Mouse (Mus musculus): ENCODE measurements at regions not wholly inside any gene's neighbourhood (a gene's known extent, or its start where the extent isn't known, plus 50 kb on each side); places are given as distances from the start of the nearest gene placed in this dataset.
"Not testable (repeated sequence)": the region's sequence is repeated elsewhere in the genome, so short reads cannot be mapped to it uniquely, and the experiment has no call there.

- no peak for DNase-seq (ENCODE audit: low read depth, low spot score)
These were observed 116.1 kb upstream of the Pfn2 start for GRCm38 (mm10) chr3:57963965-57964364.

- DNase-seq (ENCODE audit: low read depth, low spot score), result not testable (repeated sequence)
These were observed 122.7 kb upstream of the Pfn2 start for GRCm38 (mm10) chr3:57970614-57971013.

GRCm38 (mm10) chr3:57972469-57973245 lies 124.8 kb upstream of the Pfn2 start:
- DNase-seq (ENCODE audit: low read depth, low spot score), result no peak

GRCm38 (mm10) chr3:57973546-57973945 lies 125.7 kb upstream of the Pfn2 start:
- no peak for DNase-seq (ENCODE audit: low read depth, low spot score)

DNA sequence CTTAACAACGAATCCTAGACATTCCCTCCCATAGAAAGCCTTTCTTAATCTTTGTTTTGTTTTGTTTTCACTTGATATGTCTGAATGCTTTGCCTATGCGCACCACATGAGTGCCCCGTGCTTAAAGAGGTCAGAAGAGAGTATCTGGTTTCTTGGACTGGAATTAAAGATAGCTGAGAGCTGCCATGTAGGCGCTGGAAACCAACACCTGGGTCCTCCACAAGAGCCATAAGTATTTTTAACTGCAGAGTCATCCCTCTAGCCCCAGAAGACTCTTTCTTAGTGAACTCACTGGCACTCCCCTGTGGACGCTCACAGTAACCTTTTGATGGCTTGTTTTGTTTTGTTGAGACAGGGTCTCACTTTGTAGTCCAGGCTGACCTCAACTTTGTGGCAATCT lies 127.5 kb upstream of the Pfn2 start:
- no peak for DNase-seq (ENCODE audit: low read depth, low spot score)

GRCm38 (mm10) chr3:57976640-57977229 lies 128.9 kb upstream of the Pfn2 start:
- no peak for DNase-seq (ENCODE audit: low read depth, low spot score)

- DNase-seq (ENCODE audit: low read depth, low spot score), result no peak
These were observed 140.3 kb upstream of the Pfn2 start for GRCm38 (mm10) chr3:57988175-57988574.

DNA sequence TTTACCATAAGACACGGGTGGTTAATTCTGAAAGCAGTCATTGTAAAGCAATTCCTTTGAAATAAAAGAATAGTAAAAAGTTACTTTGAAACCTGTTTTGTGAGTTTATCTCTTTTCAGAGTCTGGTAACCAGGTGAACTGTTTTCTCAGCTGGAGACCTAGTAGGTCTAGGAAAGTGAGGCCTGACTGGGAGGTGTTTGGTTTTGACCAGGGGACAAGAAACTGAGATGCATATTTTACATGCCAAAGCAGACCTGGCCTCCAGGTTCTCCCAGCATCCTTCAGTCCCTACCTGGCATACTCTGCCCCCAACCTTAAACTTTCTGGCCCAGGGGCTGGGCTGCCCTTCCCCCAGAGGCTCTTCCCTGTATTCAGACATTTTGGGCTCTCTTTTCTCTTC lies 142.9 kb upstream of the Pfn2 start:
- no peak for DNase-seq (ENCODE audit: low read depth, low spot score)

- no peak for DNase-seq (ENCODE audit: low read depth, low spot score)
These were observed 150.5 kb upstream of the Pfn2 start for GRCm38 (mm10) chr3:57998121-57999102.

DNA sequence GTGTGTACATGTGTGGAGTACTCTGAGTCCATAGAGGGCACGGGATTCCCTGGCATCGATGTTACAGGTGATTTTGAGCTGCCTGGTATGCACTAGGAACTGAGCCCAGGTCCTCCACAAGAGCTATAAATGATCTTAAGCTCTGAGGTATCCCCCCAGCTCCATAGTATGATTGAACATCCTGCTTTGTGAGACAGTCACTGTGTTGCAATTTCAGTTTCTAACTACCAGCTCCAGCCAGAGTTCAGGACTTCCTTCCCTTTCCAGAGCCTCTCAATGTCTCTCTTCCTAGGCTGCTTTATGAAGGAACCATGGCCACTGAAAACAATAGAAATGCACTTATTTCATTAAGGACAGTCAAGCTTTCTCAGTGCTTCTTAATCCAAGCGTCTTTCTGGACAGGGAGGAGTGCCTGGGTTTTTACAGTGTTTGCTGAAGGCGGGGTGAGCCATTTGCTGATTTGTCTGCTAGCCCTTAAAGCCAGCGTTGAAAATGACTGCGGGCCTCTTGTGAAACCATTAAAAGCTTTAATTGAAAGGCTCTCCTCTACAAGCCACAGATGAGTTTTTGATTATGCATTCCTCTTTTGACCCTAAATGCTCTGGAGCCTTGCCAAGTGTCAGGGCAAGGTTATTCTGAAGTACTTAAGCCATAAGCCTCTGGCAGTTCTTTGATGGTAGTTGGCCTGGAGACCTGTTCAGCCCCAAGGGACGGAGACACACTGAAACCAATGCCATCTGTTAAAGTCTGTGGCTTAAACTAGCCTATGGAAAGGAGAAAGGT lies 155.1 kb upstream of the Pfn2 start:
- peak; percentile 74 for DNase-seq (ENCODE audit: low read depth, low spot score)

DNA sequence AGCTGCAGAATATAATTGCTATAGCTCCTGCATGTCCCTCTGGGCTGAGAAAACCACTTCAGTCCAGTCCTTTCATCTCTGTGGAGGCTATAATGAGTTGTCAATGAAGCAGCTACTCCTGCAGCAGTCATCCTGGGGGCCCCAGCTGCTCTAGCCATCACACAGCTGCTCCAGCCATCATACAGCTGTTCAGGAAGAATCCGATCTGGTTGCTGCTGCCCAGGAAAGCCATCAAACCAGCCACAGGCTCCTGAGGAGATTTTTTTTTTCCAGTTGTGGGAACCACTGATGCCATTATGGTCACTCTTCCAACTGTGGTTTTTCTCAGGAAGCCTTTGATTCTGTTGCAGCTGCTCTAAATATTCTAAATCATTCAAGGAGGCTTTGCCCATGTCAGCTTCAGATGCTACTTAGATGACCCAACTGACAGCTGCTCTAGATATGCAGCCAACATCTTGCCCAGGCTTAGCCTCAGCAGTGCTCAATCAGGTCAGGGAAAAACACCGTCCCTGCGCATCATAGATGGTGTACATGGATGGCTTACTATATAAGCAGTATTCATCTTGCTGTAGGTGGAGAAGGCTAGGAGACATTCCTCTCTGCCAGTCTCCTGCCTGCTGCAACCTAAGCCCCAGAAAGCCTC lies 177.0 kb upstream of the Pfn2 start:
- DNase-seq (ENCODE audit: low read depth, low spot score), result peak; percentile 35

DNA sequence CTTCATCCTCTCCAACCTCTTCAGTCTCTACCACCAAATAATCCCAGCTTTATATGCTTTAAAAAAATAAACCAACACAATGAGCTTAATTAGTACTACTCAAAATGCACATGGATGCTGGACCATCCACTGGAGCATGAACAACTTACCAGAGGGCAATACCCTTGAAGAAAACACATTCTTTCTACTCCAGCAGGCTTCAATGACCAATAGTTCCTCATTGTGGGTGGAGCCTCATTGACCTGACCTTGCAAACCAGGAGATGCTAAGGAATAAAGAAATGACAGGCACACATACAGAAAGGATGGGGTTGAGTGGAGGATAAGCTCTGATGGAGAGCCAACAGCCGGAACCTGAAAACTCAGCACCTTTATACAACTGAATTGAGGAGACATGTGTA lies 201.7 kb upstream of the Pfn2 start:
- DNase-seq (ENCODE audit: low read depth, low spot score), result no peak

GRCm38 (mm10) chr3:58054726-58055125 lies 206.8 kb upstream of the Pfn2 start:
- DNase-seq (ENCODE audit: low read depth, low spot score), result no peak

DNA sequence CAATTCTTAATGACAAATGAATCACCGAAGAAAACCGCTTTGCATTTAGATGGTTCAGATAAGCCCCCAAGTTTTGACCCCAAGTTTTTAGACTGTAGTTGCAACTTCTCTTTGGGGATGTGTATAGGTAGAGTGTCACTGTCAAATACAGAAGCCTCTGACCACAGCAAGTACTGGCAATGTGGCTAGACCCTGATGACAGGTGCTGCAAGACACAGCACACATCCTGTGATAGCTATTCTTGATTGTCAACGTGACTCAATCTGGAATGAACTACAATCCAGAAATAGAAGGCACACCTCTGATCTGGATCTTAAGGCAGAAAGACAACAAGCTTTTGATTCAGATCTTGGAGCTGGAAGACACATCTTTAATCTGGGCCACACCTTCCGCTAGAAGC lies 207.3 kb upstream of the Pfn2 start:
- no peak for DNase-seq (ENCODE audit: low read depth, low spot score)

DNA sequence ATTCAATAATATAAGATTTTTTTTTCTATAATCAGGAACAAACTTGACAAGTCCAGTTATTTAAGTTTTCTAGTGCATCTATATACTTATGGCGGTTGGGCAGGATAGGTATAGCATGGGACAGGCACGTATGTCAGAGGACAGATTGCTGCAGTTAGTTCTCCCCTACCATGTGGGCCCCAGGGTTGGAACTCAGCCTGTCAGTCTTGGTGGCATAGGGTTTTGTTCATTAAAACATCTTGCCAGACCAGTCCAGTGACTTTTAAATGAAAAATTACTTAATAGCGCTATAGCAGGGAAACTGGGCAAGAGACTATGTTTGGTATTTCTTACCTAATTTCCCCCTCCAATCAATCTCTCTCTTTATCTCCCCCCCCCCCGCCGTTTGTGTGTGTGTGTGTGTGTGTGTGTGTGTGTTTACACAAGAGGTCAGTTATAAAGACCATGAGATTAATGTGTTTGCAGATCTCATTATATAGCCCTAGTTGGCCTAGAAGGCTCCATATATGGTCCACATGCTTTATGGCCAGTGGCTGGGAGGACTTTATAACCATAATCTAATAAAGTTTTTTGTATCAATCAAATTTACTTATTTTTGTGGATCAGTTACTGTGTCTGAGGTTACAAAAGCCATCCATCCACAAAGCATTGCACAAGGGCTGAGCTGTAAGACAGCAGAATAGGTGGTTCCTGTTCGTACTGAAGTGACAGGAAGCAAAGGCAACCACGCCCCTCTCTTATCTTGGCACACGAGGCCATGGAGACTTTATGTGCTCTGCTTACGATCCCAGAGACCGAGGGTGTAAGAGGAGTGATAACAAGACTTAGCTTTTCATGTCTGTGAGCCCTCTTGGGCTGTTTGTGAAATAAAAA lies 208.5 kb upstream of the Pfn2 start:
- no peak for DNase-seq (ENCODE audit: low read depth, low spot score)

DNA sequence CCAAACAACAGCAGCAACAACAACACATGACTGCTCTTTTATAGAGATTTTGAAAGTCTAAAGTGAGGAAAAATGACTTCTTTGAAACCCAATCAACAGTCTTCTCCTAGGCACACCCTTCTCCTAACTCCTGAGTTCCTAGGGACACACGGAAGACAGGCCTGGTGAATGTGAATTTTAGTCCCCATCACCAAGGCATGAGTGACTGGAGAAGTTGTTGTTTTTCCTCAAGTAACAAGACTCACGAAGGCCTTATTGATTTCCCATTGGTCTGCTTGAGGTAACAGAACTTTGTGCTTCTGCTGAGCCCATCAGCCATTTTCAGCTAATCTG lies 209.2 kb upstream of the Pfn2 start:
- no peak for DNase-seq (ENCODE audit: low read depth, low spot score)

GRCm38 (mm10) chr3:58058134-58058533 lies 210.3 kb upstream of the Pfn2 start:
- no peak for DNase-seq (ENCODE audit: low read depth, low spot score)

GRCm38 (mm10) chr3:58063852-58064549 lies 216.1 kb upstream of the Pfn2 start:
- DNase-seq (ENCODE audit: low read depth, low spot score), result no peak

DNA sequence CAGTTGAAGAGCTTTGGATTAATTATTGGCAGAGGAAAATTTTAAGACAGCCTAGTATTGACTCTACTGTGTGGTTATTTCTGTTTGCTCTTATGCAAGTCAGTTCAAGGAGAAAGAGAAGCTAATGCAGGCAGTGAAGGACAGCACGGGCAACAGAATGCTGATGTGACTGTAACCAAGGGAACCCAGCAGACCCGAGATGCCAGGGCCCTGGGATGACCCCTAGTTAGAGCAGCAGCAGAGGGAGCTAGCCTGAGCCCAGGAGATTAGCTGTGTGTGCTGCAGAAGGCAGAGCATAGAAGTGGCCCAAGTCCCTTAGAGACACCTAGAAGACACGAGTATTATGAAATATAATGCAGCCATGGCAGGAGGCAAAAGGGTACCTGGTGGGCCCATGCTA lies 223.7 kb upstream of the Pfn2 start:
- DNase-seq (ENCODE audit: low read depth, low spot score), result no peak

Data from forelimb bud, embryonic 11.5 days (tissue).